Mouse (Mus musculus) right cerebral cortex, postnatal 14 days (tissue): ENCODE data around the gene Gpn1.

ENCODE experiments used
- DNase-seq: peaks from one replicate; pipeline ENCODE4 v3.0.0; 2022

Gpn1 gene

DNA sequence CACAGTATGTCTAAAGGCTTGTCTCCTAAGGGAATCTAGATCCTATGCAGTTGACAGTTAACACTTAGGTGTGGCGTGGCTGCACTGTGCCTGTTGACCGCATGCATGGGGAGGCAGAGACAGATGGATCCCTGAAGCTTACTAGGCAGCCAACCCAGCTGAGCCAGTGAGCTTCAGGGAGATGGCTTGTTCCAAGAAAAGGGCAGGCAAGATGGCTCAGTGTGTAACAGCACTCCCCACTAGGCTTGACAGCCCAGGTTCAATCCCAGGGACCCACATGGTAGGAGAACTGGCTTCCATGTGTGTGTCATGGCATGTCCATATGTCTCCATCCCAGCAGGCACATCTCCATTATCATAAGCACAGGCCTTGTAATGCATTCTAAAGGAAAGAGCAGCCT, 65.8 kb downstream of the Gpn1 start:
- DNase-seq = no peak

DNA sequence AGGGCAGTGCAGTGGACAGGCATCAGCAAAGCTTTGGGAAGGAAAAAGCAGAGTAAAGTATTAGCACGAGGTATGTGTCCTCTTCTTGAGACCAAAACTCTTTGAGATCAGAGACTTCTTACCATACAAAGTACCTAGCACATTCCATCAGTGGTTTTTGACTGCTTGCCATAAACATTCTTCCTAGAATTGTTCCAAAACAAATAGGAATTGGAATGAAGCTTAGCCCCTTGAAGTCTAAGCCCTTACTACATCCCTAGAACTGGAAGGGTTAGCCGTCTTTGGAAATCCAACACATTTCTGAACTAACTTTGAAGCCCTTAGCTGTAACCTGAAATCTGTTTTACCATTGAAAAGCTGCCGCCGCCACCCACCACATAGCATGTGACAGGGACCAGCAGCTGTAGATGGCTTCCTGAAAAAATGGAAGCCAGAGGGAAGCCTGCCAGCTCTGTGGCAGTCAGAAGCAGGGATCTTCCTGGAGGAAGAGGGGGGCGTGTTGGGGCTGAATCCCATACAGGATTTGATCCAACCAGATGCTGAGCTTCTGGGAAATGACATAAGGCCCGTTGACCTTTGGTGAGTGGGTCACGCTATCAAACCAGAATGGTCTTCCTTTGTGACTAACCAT, 67.6 kb downstream of the Gpn1 start:
- peak; percentile 74 for DNase-seq
